Mouse (Mus musculus) frontal cortex, postnatal 25 days (tissue): Measurements from ENCODE around the gene Erc2.
"Not testable (repeated sequence)": the region's sequence is repeated elsewhere in the genome, so short reads cannot be mapped to it uniquely, and the experiment has no call there.

Experiments
- DNase-seq, 2 experiments: peaks; one replicate each; pipeline ENCODE4 v3.0.0; 2022; ENCODE audit warnings: low spot score in 2 of 2

Erc2 gene

DNA sequence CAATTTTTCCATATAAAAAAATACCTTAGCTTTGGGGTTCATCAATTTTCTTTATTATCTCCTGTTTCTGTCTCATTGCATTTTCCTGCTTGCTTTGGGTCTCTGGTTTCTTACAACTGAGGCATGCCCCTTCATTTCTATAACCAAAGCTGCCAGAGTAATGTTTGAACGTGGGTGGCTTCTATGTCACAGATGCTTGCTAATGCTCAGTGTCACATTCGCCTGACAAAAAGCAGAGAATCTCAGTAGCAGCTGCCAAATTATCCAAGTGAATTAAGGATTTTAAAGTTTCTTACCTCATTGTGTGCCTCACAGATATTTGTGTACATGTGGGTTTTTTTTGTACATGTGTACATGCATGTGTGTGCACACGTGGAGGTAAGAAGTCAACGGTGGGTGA is 210.0 kb downstream of the Erc2 start:
- no peak for DNase-seq

DNA sequence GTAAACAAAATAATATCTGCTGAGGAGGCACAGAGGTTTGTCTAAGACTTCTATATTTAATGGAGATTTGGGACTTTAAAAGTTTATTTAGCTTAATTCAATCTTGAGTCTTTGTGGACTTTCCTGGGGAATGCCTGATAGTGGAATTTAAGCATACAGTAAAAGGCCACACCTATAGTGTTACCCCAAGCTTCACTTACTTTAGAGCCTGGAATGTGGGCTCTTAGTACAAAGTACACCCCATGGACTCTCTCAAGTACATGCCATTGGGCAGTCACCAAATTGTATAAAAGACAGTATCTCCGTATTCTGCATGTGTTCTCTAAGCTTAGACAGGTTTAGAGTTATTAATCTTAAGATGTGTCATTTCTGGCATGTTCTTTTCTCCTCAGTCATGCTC is 213.1 kb downstream of the Erc2 start:
- DNase-seq = no peak

DNA sequence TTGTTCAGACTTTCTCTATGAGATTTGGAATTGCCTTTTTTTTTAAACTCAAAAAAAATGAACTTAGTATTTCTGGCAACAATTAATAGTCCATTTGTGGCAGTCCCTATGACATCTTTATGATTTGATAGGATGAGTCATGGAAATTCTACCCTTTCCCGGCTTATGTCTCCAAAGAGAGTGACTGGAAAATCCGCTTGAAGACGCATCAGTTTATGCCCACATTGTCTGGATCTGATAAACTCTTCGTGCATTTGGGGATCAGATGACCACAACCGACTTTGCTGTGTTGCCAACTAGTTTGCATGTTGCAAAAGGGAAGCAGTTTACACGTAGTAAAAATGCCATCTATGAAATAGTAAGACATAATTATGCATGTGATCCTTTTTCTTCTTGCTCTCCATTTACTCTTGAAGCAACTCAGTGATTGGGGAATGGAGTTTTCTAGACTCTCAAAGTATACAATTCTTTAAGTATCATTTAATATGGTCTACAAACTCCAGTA is 215.4 kb downstream of the Erc2 start:
- DNase-seq = no peak

DNA sequence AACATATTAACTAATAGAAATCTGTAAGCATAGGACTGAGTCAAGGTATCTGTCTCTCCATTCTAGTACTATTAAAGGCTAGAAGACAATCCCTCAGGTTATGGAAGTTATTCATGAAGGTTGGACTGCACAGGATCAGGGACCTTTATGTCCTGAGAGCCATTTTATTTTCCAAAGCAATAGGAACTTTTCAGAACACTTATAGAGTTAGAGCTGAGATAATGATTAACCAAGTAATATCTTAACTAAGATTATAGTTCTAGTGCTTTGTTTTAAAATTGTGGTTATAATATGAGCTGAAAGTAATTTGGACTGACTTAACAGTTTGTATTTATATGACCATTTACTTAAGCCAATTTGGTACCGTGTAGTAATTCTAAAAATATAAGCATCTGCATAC is 217.9 kb downstream of the Erc2 start:
- no peak for DNase-seq

DNA sequence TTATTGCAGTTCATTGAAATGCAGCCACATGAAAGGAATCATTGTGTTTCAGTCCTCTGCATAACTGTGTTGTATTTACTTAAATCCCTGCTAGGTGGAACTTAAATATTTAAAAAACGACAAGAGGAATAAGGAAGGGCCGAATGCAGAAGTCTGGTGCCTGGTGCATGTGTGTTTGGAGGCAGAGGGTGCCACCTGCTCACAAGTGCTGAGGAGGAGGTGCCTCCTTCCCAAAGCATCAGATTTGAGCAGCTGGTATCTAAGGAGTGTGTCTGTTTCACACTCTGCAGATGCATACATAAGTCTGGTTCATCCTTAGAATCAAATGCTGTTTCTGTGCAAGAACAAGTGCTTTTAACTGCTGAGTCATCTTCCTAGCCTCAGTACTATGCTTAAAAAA is 224.6 kb downstream of the Erc2 start:
- DNase-seq = no peak

DNA sequence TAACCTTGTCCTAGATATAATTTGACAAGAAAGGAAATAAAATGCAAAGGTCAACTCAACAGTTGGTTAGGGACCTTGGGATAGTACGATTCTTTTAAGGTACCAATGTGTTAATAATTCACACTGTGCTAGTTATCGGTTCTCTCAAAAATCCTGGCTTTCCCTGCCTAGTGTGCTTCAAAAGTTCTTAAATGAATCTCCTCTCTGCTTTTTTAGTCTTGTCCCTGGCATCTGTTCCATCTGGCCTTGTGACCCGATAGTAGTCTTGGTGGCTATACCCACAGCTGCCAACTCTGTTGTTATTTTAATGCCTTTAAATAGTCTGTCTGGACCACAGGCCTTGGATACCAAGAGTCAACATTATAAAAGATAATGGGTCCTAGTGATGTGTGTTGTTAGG is 225.1 kb downstream of the Erc2 start:
- no peak for DNase-seq

DNA sequence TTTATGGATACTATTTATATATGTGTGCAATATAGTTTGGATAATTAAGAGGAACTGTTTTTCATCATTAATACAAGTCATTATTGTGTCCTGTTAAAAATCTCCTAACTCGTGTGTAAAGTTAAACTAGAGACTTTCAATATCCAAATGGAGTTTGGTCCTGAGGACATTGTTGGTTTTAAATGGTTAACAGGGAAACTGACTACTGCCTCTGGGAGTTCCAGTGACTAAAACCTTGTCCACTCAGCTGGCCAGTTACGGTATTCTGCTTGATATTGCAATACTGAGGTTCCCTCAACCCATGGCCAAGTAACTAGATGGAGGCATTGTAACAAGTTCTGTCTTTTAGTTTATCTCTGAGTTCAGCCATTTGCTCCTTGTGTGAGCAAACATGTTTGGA is 229.0 kb downstream of the Erc2 start:
- no peak for DNase-seq

DNA sequence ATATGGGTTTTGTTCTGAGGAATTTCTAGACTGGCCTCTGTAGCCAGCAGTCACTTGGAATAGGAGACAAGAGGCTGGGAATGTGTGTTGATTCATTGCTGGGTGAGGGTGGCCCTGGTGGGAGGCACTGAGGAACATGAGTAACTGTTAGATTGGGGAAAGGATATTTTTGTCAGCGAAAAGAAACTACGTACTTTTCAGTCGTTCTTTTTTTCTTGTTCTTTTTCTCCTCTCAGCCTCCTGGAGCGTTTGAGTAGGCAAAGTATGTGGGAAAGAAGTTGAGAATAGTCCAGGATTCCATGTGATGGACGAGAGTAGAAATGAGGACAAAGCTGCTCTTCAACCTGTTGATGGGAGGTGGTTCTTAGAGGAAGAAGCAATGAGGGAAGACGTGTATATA is 230.4 kb downstream of the Erc2 start:
- no peak for DNase-seq

DNA sequence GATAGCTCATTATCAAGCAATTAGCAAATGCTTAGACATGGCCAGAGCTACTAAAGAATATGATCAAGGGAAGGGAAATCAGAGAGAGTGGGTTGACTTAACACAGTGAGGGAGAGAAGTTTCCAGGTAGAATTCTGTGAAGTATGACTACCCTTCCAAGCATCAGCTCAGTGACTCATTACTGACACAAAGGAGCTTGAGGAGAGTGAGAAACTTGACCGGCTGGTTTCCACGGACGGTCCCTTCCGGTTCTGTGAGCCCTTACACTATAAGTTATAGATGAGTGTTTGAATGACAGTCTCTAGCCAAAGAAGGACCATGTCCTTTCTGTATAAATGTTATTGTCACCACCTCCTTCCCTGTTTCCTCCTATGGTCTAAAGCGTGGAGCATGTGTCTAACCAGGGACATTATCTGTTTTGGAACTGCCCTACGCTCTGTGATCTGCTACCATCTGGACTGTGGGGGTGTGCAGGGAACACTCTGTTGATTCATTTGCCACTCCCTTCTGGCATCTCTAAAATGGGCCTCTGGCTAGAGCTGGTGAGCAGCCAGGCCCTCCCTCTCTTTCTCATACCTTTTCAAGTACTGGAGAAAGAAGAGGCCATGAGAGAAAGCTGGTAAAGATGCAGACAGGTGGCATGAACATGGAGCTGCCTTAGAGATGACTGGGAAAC is 238.3 kb downstream of the Erc2 start:
- peak in 1 of 2 experiments; percentile 59 for DNase-seq

DNA sequence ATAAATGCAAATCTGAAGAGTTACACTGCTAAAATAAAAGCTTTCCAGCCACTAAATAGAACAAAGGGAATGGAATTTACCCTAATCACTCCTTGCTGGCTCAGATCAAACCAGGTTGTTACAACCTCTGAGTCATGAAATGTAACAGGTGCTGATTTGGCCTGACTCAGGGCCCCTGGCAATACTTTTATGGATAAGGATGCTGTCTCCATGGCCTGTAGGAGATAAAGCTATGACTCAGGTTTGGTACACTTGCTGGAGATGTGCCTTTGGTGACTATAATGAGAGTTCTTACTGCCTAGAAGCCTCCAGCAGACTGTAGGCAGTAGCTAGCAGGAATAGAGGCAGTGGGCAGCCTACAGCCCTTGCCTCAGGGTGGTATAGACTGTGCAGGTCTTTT is 240.1 kb downstream of the Erc2 start:
- DNase-seq = no peak

DNA sequence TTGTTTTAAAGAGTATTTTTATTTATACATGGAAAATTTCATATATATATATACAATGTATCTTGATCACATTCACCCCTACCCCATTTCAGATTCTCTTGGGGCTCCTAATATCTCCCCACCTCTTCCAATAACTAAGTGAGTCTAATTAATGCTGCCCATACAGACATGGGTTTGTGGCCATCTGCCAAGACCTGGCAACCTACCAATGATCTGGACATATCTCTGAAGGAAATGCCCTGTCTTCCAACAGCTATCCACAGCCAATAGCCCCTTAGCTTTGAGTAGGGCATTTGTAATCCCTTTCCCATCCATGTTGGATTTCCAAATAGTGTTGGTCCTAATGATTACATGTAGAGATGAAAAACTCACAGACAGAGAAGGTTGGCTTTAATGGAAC is 245.2 kb downstream of the Erc2 start:
- DNase-seq = no peak

DNA sequence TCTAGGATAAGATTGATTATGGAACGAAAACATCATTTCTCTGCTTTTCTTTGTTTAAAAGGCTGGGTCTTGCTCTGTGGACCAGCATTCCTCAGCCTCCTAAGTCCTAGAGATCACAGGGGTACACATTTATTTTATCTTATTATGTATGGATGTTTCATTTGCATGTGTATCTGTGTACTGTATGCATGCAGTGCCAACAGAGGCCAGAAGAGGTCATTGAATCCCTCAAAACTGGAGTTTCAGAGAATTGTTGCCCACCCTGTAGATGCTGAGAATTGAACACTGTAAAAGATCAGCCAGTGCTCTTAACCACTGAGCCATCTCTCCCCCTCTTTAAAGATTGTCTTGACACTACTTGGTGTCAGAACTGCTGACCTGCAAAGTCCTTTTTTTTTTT is 251.4 kb downstream of the Erc2 start:
- DNase-seq = no peak

DNA sequence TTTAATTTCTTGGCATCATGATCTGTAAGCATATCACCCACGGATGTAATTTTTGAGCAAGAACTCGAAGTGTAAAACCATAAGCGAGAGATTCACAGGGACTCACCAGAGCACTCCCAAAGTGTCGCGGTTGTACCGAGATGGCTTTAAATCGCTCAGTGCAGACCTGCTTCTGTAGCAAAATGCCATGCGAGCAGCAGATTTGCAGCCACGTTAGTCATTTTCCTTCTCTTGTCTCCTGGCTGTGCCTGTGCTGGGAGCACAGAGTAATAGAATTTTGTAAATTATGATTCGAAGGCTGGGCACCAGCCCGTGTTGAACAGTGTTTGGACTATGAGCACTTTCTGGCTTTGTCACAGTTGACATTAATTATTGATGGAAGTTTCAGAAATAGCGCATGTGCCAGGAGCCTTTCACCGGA is 253.8 kb downstream of the Erc2 start:
- DNase-seq = no peak

DNA sequence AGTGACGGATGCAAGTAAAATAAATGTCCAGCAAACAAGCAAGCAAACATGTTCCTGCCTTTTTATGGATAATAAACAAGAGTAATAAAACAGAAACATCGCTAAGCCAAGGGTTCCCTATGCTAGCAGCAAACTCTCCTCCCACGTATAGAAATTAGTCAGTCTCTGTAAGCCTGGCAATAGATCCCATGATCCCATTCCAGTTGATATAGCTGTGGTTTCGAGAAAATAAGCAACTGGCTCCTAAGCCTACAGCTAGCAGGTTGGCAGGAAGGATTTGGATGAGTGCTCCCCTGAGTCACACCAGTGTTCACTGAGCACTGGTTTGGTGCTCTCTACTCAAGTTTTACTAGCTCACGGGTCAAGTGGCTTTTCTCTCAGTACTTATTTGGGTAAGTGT is 259.7 kb downstream of the Erc2 start:
- DNase-seq = no peak

DNA sequence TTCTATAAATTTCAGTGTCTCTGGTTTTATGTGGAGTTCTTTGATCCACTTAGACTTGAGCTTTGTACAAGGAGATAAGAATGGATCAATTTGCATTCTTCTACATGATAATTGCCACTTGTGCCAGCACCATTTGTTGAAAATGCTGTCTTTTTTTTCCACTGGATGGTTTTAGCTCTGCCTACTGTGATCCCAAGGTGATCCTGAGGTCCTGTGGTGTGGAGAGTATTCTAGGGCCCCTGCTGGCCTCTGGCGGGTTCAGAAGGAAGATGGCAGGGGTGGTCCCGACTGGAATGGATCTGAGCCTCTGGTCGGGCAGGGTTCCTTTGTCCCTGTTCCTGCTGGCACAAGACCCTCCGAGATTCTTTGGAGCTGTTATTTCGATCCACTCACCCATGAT is 264.1 kb downstream of the Erc2 start:
- DNase-seq = not testable (repeated sequence)

DNA sequence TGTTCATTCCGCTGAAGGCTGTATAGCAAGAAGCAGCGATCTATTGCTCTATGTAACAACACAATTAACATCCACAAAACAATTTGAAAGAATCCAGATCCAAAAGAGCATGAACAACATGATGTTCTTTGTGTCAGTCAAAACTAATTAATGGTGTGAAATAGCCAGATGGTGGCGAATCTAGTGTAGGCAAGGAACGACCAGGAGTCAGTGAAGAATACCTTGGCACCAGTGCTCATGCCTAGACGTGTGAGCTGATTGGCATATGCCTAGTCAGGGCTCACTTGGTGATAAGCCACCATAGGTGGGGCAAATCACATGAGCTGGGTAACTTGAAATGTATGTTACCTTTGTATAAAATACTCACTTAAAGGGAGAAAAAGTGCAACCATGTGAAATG is 265.3 kb downstream of the Erc2 start:
- DNase-seq = no peak

DNA sequence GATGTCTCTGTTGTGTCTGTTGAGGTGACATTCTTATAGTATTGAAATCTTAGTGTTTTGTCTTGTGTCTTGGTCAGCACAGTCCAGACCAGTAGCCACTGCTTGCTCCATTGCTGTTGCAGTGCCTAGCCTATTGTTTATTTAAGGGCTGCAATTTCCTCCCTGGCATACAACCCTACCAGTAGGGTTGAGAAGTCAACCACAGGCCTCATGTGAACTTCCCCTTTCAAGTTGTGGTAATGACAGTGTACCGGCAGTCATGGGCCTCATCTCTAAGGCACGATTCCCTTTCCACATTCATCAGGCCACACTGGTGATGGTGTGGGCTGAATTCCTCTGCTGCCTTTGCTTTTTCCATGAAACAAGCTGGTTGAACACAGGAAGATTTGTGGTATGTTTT is 267.4 kb downstream of the Erc2 start:
- no peak for DNase-seq

DNA sequence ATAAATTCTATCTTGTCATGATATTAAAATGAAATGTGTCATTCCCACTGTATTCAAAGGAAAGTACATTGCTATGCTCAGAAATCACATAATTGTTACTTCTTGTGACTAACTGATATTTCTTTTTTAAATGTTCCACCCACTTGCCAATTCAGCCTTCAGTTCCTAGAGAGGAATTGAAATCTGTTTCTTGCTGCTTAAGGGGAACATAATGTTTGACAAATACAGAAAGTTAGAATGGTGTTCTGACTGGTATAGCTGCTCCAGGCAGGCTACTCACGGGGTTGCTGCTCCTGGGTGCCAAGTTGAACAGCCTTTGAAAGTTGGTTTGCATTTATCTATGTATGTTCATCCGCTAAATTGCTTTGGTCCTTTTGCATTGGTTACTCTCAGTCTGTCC is 270.2 kb downstream of the Erc2 start:
- no peak for DNase-seq

DNA sequence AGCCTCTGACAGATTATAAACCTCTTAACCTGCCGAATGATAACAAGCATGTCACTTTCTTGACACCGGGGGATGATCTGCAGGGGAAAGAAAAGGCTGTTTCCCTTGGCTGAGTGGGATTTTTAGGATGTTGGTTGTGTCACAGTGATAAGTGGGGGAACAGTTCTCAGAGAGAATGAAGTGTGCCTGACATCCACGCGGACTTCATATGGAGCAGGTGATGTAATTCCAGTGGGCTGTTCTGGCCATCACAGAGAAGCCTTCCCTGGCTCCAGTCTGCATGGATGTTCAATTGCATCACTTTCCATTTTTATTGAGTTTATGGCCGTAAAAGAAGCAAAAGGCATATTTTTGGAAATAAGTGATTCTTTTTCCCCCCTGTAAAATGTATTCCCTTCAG is 279.5 kb downstream of the Erc2 start:
- DNase-seq = no peak

DNA sequence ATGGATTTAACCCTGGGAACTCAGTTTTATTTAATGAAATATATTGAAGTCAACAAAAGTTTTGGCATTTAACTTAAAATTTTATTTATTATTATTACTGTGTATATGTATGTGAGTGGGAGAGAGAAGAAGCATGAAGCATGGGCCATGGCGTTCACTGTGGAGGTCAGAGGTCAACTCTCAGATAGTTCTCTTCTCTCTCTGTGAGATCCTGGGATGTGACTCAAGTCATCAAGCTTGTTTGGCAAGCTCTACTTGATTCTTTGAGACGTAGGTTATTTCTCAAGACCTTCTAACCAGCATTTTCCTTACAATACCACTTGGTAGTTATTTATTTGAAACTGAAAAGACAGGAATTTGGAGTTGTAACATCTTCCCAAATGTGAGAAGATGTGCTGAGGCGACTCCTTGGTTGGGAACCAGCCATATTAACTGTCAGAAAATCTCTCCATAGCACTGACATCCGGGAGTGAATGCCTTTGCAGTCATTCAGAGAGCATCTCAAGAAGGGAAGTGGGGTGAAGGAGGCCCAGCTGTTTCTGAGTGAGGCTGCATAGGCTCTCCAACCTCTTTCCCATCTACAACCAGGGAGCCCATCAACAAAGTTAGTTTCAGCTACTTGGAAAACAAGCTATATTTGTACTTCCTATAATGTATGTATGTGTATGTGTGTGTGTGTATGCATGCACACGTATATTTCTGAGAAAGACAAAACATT is 299.6 kb downstream of the Erc2 start:
- DNase-seq = no peak

DNA sequence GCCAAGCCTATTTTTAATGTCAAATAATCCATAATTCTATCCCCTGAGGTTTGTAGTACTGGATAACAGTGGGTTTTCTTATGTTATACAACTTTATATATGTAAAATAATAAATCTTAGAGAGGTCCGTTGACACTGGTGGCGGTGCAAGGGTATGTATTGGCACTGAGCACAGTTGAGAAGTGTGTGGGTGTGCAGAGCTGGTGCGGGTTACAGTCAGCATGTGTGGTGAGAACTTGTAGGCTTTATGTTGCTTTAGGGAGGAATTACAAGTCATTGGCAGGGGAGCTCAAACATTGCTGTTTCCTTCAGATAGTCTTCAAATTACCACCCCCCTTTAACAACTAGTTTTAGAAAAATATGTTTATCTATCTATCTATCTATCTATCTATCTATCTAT is 305.1 kb downstream of the Erc2 start:
- DNase-seq = no peak

DNA sequence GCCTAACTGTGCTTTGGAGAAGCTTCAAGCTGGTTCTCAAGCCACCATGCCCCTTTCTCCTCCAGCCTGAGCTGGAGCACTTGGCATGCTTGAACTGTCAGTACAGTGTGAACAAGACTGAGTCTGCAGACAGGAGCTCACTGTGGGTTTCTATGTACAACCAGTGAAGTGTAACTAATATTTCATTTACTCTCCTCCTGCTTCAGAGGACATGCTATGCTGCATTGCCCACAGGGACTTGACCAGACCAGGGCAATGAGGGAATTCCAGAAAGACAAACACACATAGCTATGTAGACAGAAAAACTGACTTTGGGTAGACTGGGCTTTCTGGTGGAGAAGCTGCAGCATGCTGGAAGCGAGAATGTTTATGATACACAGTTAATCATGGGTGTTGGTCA is 311.3 kb downstream of the Erc2 start:
- DNase-seq = no peak

DNA sequence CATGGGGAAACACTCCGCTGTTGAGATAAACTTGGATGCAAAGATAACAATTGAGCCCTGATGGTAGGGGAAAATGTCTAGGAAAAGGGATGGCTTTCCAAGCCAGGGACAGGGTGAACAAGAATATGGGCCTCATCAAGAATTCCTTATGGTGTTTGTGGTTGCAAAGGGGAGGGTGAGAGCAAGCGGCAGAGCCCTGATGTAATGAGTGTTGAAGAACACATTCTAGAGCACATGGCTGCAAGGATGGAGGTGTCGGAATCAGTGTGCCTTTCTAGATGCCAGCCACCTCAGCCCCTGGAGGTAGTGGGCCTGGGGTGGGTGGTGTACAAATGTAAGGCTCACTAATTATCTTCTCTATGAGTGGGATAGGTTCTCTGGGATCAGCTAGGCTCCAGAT is 313.5 kb downstream of the Erc2 start:
- no peak for DNase-seq

DNA sequence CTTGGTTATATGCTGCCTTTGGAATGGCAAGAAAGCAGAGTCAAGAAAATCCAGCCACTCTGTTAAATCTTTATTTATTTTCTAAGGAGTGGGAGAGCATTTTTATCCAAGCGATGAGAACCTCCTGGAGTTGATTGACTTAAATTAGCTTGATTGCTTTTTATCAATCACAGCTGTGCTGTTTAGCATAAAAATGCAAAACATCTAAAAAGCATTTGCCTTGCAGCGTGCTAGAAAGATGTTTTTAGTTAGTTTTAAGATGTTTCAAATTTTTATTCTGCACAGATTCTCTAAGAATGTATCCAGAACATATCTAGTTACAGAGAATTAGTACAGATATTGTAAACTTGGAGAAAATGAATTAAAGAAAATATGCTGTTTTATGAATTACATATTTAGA is 315.7 kb downstream of the Erc2 start:
- DNase-seq = no peak
